Mouse (Mus musculus): ENCODE measurements around the gene Pdgfb.

DNA sequence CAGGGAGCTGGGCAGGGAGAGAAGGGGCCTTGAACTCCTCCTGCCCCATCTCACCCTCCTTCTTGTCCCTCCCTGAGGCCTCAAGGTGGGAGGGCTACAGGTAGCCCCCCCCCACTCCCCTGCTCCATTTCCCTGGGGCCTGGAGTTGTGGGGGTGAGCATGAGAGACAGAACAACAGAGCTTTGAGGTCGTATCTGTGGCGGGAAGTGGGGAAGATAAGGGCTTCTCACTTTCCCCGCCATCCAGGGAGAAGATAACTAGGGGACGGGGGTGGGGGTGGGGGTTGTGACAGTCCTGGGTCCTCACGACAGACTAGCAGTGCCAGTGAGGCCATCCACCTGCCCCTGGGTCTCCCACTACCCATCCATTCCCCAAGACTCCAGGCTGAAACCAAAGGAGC is 33.2 kb upstream of the Pdgfb start:
- no peak for TF ChIP-seq POLR2A (IDR thresholded peaks at IDR 0.05; ENCODE audit: control insufficient read depth, low read depth, low read length)
- TF ChIP-seq CTCF (IDR thresholded peaks at IDR 0.05; ENCODE audit: control insufficient read depth, insufficient read depth, insufficient replicate concordance, low read depth, low read length): no peak

All from testis, adult 2 months (tissue).